Mouse (Mus musculus): ENCODE data around the gene Samd13. TPM values are rescaled to one million over a fixed set of nuclear protein-coding genes. Genes with fewer than 3 reads are reported as not detected.

Gene Samd13
- polyA plus RNA-seq, 1 experiment from 2014 or later, result 1.2 TPM

DNA sequence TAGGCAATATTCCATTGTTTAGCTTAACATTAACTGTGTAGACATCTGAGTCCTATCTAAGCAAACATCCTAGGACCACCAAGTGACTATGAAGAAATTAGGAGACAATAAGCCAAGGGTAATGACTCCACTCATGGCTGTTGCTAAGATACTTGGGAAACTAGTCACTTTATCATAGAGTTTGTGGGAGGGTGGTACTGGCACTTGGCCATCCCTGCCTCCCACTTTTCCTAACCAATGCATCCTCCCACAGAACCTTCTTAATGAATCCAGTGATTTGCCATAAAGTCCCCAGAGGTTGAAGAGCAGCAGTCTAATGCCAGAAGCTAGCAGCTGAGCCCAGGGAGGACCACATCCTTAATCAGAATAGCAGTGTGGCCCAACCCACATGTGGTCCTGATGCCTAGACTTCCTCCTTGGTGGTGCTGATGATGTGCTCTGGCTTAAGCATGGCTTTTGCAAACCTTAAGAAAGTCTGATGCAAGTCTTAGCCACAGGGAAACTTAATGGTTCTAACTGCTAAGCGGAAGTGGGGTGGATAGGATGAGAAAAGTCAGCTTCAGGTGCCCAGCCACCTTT is 27.2 kb downstream of the Samd13 start:
- Histone ChIP-seq H3K36me3 (ENCODE audit: control insufficient read depth, insufficient read depth, low read length) (no peaks in the 10 kb centered on the region), H3K27ac (ENCODE audit: low read depth, low read length) (no peak overlapping the region), H3K4me3 (ENCODE audit: low read length) (no peak overlapping the region), H3K9me3 (ENCODE audit: control insufficient read depth, low read length) (no peaks in the 10 kb centered on the region), H3K27me3 (ENCODE audit: control insufficient read depth, insufficient read depth, low read length) (no peaks in the 10 kb centered on the region), H3K9ac (ENCODE audit: low read depth, low read length) (no peak overlapping the region), H3K4me1 (ENCODE audit: control insufficient read depth, insufficient read depth, low read length) (no peaks in the 10 kb centered on the region), H3K4me2 (replicated peaks; ENCODE audit: low read depth, low read length) (no peak overlapping the region)
- ATAC-seq (ENCODE audit: low FRiP score, low TSS enrichment), result no peak
- WGBS, result 93% methylated on average over 1 of the region's 1 CpGs

DNA sequence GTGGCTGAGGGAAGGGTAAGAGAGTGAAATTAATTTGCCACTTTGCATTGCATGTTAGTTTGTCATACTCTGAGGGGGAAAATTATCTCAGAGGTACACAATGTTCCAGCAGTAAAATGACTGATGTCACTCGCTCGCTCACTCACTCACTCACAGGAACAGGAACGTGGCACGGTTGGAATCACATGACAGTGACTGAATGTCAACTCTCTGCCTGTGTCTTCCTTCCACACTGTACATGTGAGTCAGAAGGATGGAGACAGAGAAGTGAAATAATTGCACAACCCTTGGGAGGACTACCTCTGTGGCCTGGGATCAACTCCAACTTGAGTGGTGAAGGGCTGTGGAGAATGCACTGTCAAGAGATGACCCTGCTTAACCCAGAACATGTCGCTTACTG is 28.0 kb downstream of the Samd13 start:
- no peak for ATAC-seq (ENCODE audit: low FRiP score, low TSS enrichment)
- Histone ChIP-seq H3K36me3 (ENCODE audit: control insufficient read depth, insufficient read depth, low read length) (no peaks in the 10 kb centered on the region), H3K4me1 (ENCODE audit: control insufficient read depth, insufficient read depth, low read length) (no peaks in the 10 kb centered on the region), H3K4me3 (ENCODE audit: low read length) (no peak overlapping the region), H3K27ac (ENCODE audit: low read depth, low read length) (no peak overlapping the region), H3K9ac (ENCODE audit: low read depth, low read length) (no peak overlapping the region), H3K4me2 (replicated peaks; ENCODE audit: low read depth, low read length) (no peak overlapping the region), H3K27me3 (ENCODE audit: control insufficient read depth, insufficient read depth, low read length) (no peaks in the 10 kb centered on the region), H3K9me3 (ENCODE audit: control insufficient read depth, low read length) (no peaks in the 10 kb centered on the region)
- WGBS, result 91% methylated on average over 5 of the region's 5 CpGs

DNA sequence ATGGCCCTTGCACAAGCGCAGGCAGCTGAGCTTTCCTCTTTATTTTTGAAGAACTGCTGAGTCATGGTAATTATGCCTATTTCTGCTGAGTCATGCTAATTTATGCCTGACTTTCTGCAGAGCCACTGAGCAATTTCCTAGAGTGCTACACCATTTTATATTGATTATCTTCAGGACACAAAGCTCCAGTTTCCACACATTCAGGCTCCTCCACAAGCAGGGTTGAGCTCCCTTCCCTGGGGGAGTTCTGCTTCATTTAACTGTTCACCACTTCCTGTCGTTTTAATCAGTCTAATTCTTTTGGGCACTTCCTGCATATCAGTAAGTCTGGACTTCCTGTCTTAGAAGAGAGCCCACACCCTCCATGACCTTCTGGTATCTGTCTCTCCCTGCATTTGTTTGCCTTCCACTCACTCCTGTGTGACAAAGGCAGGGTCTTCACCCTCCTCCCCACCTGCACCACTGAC is 30.2 kb downstream of the Samd13 start:
- WGBS, result 58% methylated on average over 2 of the region's 2 CpGs
- Histone ChIP-seq H3K9ac (ENCODE audit: low read depth, low read length) (no peak overlapping the region), H3K4me3 (ENCODE audit: low read length) (no peak overlapping the region), H3K4me1 (ENCODE audit: control insufficient read depth, insufficient read depth, low read length) (no peaks in the 10 kb centered on the region), H3K4me2 (replicated peaks; ENCODE audit: low read depth, low read length) (no peak overlapping the region), H3K9me3 (ENCODE audit: control insufficient read depth, low read length) (no peaks in the 10 kb centered on the region), H3K27me3 (ENCODE audit: control insufficient read depth, insufficient read depth, low read length) (no peaks in the 10 kb centered on the region), H3K27ac (ENCODE audit: low read depth, low read length) (no peak overlapping the region), H3K36me3 (ENCODE audit: control insufficient read depth, insufficient read depth, low read length) (no peaks in the 10 kb centered on the region)
- ATAC-seq (ENCODE audit: low FRiP score, low TSS enrichment), result no peak

DNA sequence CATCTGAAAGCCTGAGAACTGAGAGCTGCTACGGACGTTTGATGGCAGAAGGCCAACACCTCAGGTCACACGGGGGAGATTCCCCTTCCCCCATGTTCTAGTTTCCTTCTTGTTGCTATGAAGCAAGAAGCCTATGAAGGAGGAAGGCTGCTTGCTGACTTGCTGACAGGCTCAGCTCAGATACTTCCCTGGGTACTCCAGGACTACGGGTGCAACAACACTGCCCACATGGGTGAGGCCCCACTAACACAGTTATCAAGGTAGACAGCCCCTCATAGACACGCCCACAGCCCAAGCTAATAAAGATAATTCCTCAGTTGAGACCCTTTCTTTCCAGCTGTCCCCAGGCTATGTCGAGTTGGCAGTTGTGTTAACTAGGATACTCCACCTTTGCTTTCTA is 31.7 kb downstream of the Samd13 start:
- no peaks in the 10 kb centered on the region for H3K27me3 ChIP-seq (ENCODE audit: control insufficient read depth, insufficient read depth, low read length)
- no peaks in the 10 kb centered on the region for H3K4me1 ChIP-seq (ENCODE audit: control insufficient read depth, insufficient read depth, low read length)
- H3K4me2 ChIP-seq (replicated peaks; ENCODE audit: low read depth, low read length), result no peak overlapping the region
- H3K27ac ChIP-seq (ENCODE audit: low read depth, low read length), result no peak overlapping the region
- H3K36me3 ChIP-seq (ENCODE audit: control insufficient read depth, insufficient read depth, low read length), result no peaks in the 10 kb centered on the region
- H3K9me3 ChIP-seq (ENCODE audit: control insufficient read depth, low read length), result no peaks in the 10 kb centered on the region
- no peak overlapping the region for H3K9ac ChIP-seq (ENCODE audit: low read depth, low read length)
- H3K4me3 ChIP-seq (ENCODE audit: low read length), result no peak overlapping the region
- WGBS, result 57% methylated on average over 6 of the region's 6 CpGs
- no peak for ATAC-seq (ENCODE audit: low FRiP score, low TSS enrichment)

DNA sequence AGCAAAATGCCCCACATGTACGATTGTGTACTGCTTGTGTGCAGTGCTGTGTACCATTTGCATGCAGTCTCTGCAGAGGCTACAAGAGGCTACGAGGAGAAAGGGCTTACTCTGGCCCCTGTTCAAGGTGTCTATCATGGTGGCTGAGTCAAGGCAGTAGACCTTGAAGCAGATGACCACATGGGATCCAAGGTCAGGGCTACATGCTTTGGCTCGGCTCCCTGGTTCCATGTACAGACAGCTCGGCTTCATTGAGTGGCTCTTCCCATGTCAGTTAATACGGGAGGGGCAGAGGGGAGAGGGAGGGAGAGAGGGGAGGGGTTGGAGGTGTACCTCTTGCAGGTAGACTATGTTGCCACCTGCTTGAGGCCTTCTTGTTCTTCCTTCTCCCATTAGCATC is 33.0 kb downstream of the Samd13 start:
- H3K27ac ChIP-seq (ENCODE audit: low read depth, low read length), result no peak overlapping the region
- no peak overlapping the region for H3K9ac ChIP-seq (ENCODE audit: low read depth, low read length)
- H3K36me3 ChIP-seq (ENCODE audit: control insufficient read depth, insufficient read depth, low read length), result no peaks in the 10 kb centered on the region
- H3K4me2 ChIP-seq (replicated peaks; ENCODE audit: low read depth, low read length), result no peak overlapping the region
- H3K4me1 ChIP-seq (ENCODE audit: control insufficient read depth, insufficient read depth, low read length), result no peaks in the 10 kb centered on the region
- H3K9me3 ChIP-seq (ENCODE audit: control insufficient read depth, low read length), result no peaks in the 10 kb centered on the region
- no peak for ATAC-seq (ENCODE audit: low FRiP score, low TSS enrichment)
- no peak overlapping the region for H3K4me3 ChIP-seq (ENCODE audit: low read length)
- 87% methylated on average over 5 of the region's 5 CpGs for WGBS
- H3K27me3 ChIP-seq (ENCODE audit: control insufficient read depth, insufficient read depth, low read length), result no peaks in the 10 kb centered on the region

DNA sequence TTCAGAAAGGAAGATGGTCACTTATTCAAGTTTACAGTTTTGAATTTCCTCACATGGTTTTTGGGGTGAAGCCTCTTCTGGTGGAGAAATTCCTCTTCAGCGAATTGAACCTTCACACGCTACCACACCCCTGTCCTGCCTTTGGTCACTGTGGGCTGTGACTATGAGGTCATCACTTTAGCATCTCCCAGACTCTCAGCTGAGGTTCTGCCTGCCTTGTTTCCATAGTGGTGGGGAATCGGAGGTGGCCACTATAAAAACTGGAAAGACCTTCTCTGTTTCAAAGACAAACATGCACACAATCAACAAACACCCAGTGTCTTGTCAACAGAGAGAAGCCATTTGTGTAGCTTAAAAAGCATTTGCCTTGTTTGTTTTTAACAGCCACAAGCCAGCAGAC is 34.2 kb downstream of the Samd13 start, which contains the start of gene 4930503B20Rik:
TSS of gene 4930503B20Rik (minus strand) at position 101 of the 400 bp plus-strand sequence.
- no peaks in the 10 kb centered on the region for H3K9me3 ChIP-seq (ENCODE audit: control insufficient read depth, low read length)
- H3K27ac ChIP-seq (ENCODE audit: low read depth, low read length), result no peak within 1 kb of the TSS
- H3K27me3 ChIP-seq (ENCODE audit: control insufficient read depth, insufficient read depth, low read length), result no peaks in the 10 kb centered on the region
- H3K36me3 ChIP-seq (ENCODE audit: control insufficient read depth, insufficient read depth, low read length), result no peaks in the 10 kb centered on the region
- no peaks in the 10 kb centered on the region for H3K4me1 ChIP-seq (ENCODE audit: control insufficient read depth, insufficient read depth, low read length)
- WGBS, result 73% methylated on average over 3 of the region's 3 CpGs
- no peak for ATAC-seq (ENCODE audit: low FRiP score, low TSS enrichment)
- no peak within 1 kb of the TSS for H3K9ac ChIP-seq (ENCODE audit: low read depth, low read length)
- H3K4me2 ChIP-seq (replicated peaks; ENCODE audit: low read depth, low read length), result no peak within 1 kb of the TSS
- H3K4me3 ChIP-seq (ENCODE audit: low read length), result no peak within 1 kb of the TSS

DNA sequence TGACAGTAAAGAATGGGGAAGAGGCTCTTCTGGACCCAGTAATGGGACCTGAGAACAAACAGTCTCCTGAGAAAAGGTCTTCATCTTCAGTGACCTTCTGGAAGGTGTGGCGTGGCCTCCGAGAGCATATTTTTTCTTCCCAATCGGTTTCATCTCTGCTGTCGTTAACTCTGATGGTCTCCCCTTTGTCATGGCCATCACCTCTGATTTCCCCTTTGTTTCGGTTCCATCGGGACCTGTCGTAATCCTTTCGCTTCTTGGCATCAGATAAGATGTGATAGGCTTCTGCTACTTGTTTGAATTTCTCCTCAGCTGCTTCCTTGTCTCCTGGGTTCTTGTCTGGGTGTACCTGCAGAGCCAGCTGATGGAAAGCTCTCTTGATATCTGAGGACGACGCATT is 34.7 kb downstream of the Samd13 start:
- Histone ChIP-seq H3K9ac (ENCODE audit: low read depth, low read length) (no peak overlapping the region), H3K4me1 (ENCODE audit: control insufficient read depth, insufficient read depth, low read length) (no peaks in the 10 kb centered on the region), H3K9me3 (ENCODE audit: control insufficient read depth, low read length) (no peaks in the 10 kb centered on the region), H3K4me3 (ENCODE audit: low read length) (no peak overlapping the region), H3K36me3 (ENCODE audit: control insufficient read depth, insufficient read depth, low read length) (no peaks in the 10 kb centered on the region), H3K27me3 (ENCODE audit: control insufficient read depth, insufficient read depth, low read length) (no peaks in the 10 kb centered on the region), H3K27ac (ENCODE audit: low read depth, low read length) (no peak overlapping the region), H3K4me2 (replicated peaks; ENCODE audit: low read depth, low read length) (no peak overlapping the region)
- WGBS, result 90% methylated on average over 10 of the region's 10 CpGs
- no peak for ATAC-seq (ENCODE audit: low FRiP score, low TSS enrichment)

DNA sequence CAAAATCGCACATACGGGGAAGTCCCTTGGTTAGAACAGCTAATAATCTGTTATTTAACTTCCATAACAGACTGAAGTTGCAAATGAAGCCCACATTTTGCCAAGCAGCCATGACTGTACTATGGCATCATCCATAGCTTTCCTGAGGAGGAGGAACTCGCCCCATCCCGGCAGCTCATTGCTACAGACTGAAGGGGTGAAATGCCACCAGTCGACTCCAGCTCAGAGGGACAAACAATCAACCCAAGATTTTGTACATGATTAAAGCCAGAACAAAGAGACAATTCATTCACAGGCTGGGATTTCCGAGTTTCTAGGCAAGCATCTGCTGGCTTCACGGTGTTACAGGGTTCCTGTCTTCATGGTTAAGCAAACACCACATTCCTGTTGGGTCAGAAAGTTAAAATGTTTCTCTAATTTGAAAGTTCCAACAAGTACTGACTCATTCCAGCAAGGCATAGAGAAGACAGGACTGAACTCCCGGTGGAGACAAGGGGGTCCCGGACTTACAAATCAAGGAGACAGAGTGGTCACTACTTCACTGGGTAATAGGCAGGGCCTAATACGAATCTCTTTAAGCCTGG is 36.0 kb downstream of the Samd13 start:
- 67% methylated on average over 10 of the region's 10 CpGs for WGBS
- no peak overlapping the region for H3K4me2 ChIP-seq (replicated peaks; ENCODE audit: low read depth, low read length)
- H3K9ac ChIP-seq (ENCODE audit: low read depth, low read length), result no peak overlapping the region
- H3K27ac ChIP-seq (ENCODE audit: low read depth, low read length), result no peak overlapping the region
- no peaks in the 10 kb centered on the region for H3K4me1 ChIP-seq (ENCODE audit: control insufficient read depth, insufficient read depth, low read length)
- H3K27me3 ChIP-seq (ENCODE audit: control insufficient read depth, insufficient read depth, low read length), result no peaks in the 10 kb centered on the region
- no peaks in the 10 kb centered on the region for H3K36me3 ChIP-seq (ENCODE audit: control insufficient read depth, insufficient read depth, low read length)
- no peak for ATAC-seq (ENCODE audit: low FRiP score, low TSS enrichment)
- no peaks in the 10 kb centered on the region for H3K9me3 ChIP-seq (ENCODE audit: control insufficient read depth, low read length)
- no peak overlapping the region for H3K4me3 ChIP-seq (ENCODE audit: low read length)

DNA sequence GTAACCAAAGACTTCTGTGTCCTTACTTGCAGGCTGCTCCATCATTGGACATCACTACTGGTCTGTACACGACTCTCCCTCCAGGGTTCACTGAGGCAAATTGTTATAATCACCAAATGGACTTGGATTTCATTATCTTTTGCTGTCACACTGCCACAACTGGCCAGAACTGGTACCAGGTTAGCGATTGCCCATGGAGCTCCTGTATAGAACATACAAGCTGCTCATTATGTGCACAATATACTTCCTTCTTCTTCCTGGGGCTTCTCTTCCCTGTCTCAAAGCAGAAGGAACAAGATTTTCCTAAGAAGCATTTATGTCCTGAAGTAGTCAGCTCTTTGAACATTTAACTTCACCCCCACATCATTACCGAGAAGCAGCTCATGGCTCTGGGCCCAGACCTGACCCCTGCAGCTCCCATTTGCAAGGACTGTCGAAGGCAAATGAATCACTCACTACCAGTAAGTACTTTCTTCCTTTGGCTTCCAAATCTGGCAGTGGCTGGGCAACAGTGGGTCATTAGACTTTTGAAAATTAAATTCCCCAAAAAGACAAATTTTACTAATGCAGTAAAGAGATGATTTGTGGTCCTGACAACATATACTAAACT is 43.5 kb downstream of the Samd13 start:
- Histone ChIP-seq H3K27ac (ENCODE audit: low read depth, low read length) (no peak overlapping the region), H3K4me2 (replicated peaks; ENCODE audit: low read depth, low read length) (no peak overlapping the region), H3K4me1 (ENCODE audit: control insufficient read depth, insufficient read depth, low read length) (no peaks in the 10 kb centered on the region), H3K4me3 (ENCODE audit: low read length) (no peak overlapping the region), H3K27me3 (ENCODE audit: control insufficient read depth, insufficient read depth, low read length) (no peaks in the 10 kb centered on the region), H3K36me3 (ENCODE audit: control insufficient read depth, insufficient read depth, low read length) (no peaks in the 10 kb centered on the region), H3K9me3 (ENCODE audit: control insufficient read depth, low read length) (no peaks in the 10 kb centered on the region; the same call in 1 of the 2 replicates), H3K9ac (ENCODE audit: low read depth, low read length) (no peak overlapping the region)
- WGBS, result 37% methylated on average over 4 of the region's 4 CpGs
- no peak for ATAC-seq (ENCODE audit: low FRiP score, low TSS enrichment)
